Mouse (Mus musculus): ENCODE results near the gene Elf2.
"Not testable (repeated sequence)": the region's sequence is repeated elsewhere in the genome, so short reads cannot be mapped to it uniquely, and the experiment has no call there.

The Elf2 gene

GRCm38 (mm10) chr3:51222302-51222701 is 118.2 kb downstream of the Elf2 start:
- ATAC-seq (ENCODE audit: insufficient number of reproducible peaks, low FRiP score, low TSS enrichment): no peak

- no peak for ATAC-seq (ENCODE audit: insufficient number of reproducible peaks, low FRiP score, low TSS enrichment)
Measured at GRCm38 (mm10) chr3:51221847-51222246, 118.6 kb downstream of the Elf2 start.

- no peak for ATAC-seq (ENCODE audit: insufficient number of reproducible peaks, low FRiP score, low TSS enrichment)
Measured at GRCm38 (mm10) chr3:51220846-51221245, 119.6 kb downstream of the Elf2 start.

DNA sequence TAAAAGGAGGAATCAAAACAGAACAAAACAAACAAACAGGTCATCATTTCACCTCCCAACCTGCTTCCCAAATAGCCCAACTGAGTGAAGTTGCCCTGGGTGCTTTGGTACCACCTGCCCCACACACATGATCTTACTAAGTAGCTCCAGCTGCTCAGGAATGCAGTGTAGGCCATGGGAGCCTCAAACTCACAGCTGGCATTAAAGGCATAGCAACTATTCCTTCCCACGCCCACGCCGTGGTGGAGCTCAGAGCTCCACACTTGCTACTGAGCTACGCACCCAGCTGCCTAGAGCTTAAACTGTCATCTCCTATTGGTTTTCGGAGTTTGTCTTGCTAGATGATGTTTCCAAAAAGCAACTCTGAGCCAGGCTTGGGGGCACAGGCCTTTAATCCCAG is 121.2 kb downstream of the Elf2 start:
- no peak for ATAC-seq (ENCODE audit: insufficient number of reproducible peaks, low FRiP score, low TSS enrichment)

- ATAC-seq (ENCODE audit: insufficient number of reproducible peaks, low FRiP score, low TSS enrichment): not testable (repeated sequence)
Measured at GRCm38 (mm10) chr3:51218385-51218784, 122.1 kb downstream of the Elf2 start.

DNA sequence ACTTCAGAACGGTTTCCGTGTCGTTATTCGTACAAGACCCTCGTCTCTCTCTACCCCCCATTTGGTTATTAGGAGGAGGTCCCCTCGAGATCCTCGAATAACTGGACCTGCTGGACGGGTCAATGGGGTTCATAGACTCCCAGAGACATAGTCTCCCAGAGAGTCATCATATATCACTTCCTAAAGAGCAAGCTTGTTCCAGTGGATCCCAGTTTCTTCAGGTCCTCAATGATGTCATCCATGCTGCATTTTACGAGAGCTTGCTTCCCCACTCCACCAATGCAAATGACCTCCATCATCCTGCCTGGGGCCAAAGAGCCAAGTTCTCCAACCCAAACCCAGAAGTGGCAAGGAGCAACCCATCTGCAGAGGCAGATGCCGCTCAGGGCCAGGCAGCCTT is 124.1 kb downstream of the Elf2 start:
- ATAC-seq (ENCODE audit: insufficient number of reproducible peaks, low FRiP score, low TSS enrichment): not testable (repeated sequence)

GRCm38 (mm10) chr3:51215681-51216080 is 124.8 kb downstream of the Elf2 start:
- ATAC-seq (ENCODE audit: insufficient number of reproducible peaks, low FRiP score, low TSS enrichment): no peak

GRCm38 (mm10) chr3:51213111-51213510 is 127.4 kb downstream of the Elf2 start:
- no peak for ATAC-seq (ENCODE audit: insufficient number of reproducible peaks, low FRiP score, low TSS enrichment)

DNA sequence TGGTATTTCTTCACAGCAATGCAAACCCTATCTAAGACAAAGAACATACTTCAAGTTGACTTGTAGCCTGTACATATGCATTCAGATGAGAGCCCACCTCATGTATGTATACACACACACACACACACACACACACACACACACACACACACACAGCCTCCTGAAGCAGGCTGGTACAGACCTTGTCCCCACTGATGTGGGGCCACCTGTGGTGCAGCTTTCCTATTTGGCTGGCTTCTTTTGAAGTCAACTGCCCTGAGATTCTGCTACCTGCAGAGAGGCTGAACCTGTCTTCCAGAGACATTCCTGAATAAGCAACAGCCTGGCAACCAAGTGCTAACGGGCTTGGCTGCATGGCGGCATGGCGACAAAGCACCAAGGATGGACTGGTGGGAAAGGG is 130.0 kb downstream of the Elf2 start:
- no peak for ATAC-seq (ENCODE audit: insufficient number of reproducible peaks, low FRiP score, low TSS enrichment)

DNA sequence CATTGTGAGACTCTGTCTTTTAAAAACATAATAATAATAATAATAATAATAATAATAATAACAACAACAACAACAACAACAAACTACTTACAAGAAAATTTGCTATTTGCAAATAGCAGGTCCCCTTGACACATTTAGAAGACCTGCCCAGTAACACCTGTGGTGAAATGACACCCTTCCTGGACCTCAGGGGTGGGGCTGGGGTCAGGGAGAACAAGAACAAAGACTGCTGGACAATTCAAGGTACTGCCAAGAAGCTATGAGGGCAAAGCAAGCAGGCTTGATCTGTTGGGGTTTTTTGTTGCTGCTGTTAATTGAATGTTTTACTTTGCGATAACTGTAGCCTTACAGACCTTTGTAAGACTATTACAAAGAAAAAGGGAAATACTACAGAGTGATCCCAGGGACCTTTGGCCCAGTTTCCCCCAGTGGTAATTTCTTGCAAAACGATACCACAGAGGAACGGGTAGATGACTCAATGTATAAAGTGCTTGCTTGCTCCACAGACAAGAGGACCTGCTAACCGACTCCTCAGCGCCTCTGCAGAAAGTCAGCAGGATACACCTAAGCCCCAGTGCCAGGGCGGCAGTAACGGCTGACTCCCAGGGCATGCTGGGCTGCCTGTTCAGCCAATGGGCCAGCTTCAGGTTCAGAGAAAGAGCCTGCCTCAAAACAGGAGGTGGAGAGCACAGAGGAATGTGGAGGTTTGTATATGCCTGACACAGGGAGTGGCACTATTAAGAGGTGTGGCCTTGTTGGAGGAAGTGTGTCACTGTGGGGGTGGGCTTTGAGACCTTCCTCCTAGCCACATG is 130.8 kb downstream of the Elf2 start:
- ATAC-seq (ENCODE audit: insufficient number of reproducible peaks, low FRiP score, low TSS enrichment): no peak

DNA sequence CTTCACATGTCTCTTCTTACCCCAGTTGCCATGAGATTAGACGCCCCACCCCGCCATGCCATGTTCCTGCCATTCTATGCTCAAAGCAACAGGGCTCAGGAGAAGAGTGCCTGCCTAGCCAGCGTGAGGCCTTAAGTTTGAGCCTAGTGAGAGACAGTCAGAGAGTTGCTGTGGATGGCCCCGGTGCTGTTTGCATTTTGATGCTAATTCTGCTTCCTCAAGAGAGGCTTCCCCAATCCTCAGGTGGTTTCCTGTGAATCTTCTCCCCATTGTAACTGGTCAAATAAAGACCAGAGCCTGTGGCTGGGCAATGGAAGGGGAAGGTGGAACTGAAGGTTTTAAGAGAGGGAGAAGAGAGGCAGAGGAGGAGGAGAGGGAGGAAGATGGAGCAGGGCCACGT is 131.8 kb downstream of the Elf2 start:
- ATAC-seq (ENCODE audit: insufficient number of reproducible peaks, low FRiP score, low TSS enrichment): no peak

GRCm38 (mm10) chr3:51206521-51206920 is 133.9 kb downstream of the Elf2 start:
- ATAC-seq (ENCODE audit: insufficient number of reproducible peaks, low FRiP score, low TSS enrichment): no peak

DNA sequence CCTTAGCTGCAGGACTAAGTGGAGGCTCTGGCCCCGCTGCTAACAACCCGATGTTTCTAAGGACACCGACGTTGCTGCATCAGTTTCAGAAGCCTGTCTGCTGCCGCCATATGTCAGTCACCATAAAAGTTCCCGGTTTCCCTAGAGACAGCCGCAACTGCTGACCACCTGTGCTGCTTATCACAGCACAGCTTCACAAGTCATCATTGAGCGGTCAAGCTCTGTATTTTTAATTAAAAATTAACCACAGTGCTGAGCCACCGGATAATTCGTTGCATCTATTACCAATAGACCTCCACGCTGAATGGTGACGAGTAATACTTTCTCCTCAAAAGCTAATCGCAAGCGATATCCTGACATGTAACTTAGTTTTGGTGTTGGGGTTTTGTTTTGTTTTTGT is 135.6 kb downstream of the Elf2 start:
- ATAC-seq (ENCODE audit: insufficient number of reproducible peaks, low FRiP score, low TSS enrichment): no peak

GRCm38 (mm10) chr3:51204441-51204840 is 136.0 kb downstream of the Elf2 start:
- no peak for ATAC-seq (ENCODE audit: insufficient number of reproducible peaks, low FRiP score, low TSS enrichment)

DNA sequence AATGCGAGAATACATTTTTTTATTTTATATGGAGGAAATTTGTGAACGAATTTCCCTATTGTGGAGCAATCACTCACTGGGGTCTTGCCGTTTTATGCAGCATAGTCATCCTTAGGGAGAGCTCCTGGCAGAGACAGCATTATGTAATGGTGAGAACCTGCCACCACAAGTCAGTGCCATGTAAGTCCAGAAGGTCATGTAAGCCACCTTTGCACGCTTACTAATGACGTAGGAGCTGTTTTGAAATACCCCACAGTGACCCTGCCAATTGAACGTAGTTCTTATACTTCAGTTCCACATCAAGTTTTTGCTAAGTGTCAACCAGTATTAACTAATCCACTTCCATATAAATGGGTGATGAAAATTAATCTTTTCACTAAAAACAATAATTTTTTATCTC is 136.6 kb downstream of the Elf2 start:
- no peak for ATAC-seq (ENCODE audit: insufficient number of reproducible peaks, low FRiP score, low TSS enrichment)

Measured in cerebellum, adult (tissue).